Mouse (Mus musculus) limb, embryonic 14.5 days (tissue): ENCODE data around the gene Pigk. TPM values are rescaled to one million over a fixed set of nuclear protein-coding genes. Genes with fewer than 3 reads are reported as not detected.
A peak's percentile ranks its signal among the peaks of the same experiment; 100 is the strongest.

Source experiments
- ATAC-seq: fragments of 200-750 bp; cut with Nextera tagmentation; 2 replicates; pipeline ENCODE4 v1.8.0; 2017; ENCODE audit warnings: low read depth, moderate number of reproducible peaks, moderate TSS enrichment; ENCODE audit not compliant: low FRiP score
- DNase-seq: peaks from one replicate; pipeline ENCODE4 v3.0.0-alpha.2; 2015; ENCODE audit warnings: low spot score
- H3K27ac ChIP-seq: fragments of 300-500 bp; sonication (generic); replicated peaks from 2 replicates; pipeline ENCODE4 v1.5.1; 2014; ENCODE audit warnings: low read depth, mild to moderate bottlenecking, low read length, moderate library complexity, mixed read lengths
- H3K27me3 ChIP-seq: fragments of 300-500 bp; sonication (generic); 2 replicates; pipeline ENCODE4 v1.6.1; 2014; ENCODE audit warnings: low read length, mixed read lengths; ENCODE audit not compliant: control insufficient read depth, insufficient read depth
- H3K36me3 ChIP-seq: fragments of 300-500 bp; sonication (generic); 2 replicates; pipeline ENCODE4 v1.6.1; 2014; ENCODE audit warnings: mild to moderate bottlenecking, low read length, moderate library complexity, mixed read lengths; ENCODE audit not compliant: control insufficient read depth, insufficient read depth
- H3K4me1 ChIP-seq: fragments of 300-500 bp; sonication (generic); 2 replicates; pipeline ENCODE4 v1.6.1; 2014; ENCODE audit warnings: antibody characterized with exemption, low read length, mixed read lengths; ENCODE audit not compliant: control insufficient read depth, insufficient read depth
- H3K4me2 ChIP-seq: fragments of 300-500 bp; sonication (generic); replicated peaks from 2 replicates; pipeline ENCODE4 v1.6.1; 2014; ENCODE audit warnings: low read depth, mild to moderate bottlenecking, low read length, moderate library complexity; ENCODE audit not compliant: severe bottlenecking
- H3K4me3 ChIP-seq: fragments of 300-500 bp; sonication (generic); replicated peaks from 2 replicates; pipeline ENCODE4 v1.5.1; 2014; ENCODE audit warnings: low read length
- H3K9ac ChIP-seq: fragments of 300-500 bp; sonication (generic); 2 replicates; pipeline ENCODE4 v1.6.1; 2014; ENCODE audit warnings: mild to moderate bottlenecking, low read depth, low read length, moderate library complexity; ENCODE audit not compliant: severe bottlenecking
- H3K9me3 ChIP-seq: fragments of 300-500 bp; sonication (generic); 2 replicates; pipeline ENCODE4 v1.6.1; 2016; ENCODE audit warnings: low read length; ENCODE audit not compliant: control insufficient read depth
- POLR2A ChIP-seq: fragments of 200-500 bp; IDR thresholded peaks from 2 replicates; pipeline ENCODE4 v1.8.0; 2012; ENCODE audit warnings: inconsistent platforms, mild to moderate bottlenecking, moderate library complexity, borderline replicate concordance; ENCODE audit not compliant: insufficient read depth, insufficient read length; ENCODE audit errors: extremely low read depth
- whole genome bisulfite sequencing: fragments of 180-500 bp; shearing (Covaris S2); extraction: QIAGEN DNeasy Blood & Tissue Kit; methylation state at CpG from one replicate; pipeline ENCODE4 v1.1.7; 2014; 5-methylcytosine and 5-hydroxymethylcytosine counted together
- polyA plus RNA-seq, 2 experiments: library from polyadenylated mRNA; depleted of rRNA in 1 of 2; stranded (reverse) in 1 of 2; unstranded in 1 of 2; fragments of >200 nt; fragmentation: Nextera tagmentation in 1 of 2; extraction: Ambion mirVana in 1 of 2; gene quantifications; 2 replicates each; pipeline versions ENCODE4 v1.2.1 to v1.2.3; 2012 to 2014

Pigk gene
- polyA plus RNA-seq, 2 experiments, result 20.4 to 53.1 TPM

GRCm38 (mm10) chr3:152761661-152762060, 47.8 kb downstream of the Pigk start:
- no peak overlapping the region for H3K4me3 ChIP-seq
- 89% methylated on average over 8 of the region's 8 CpGs for WGBS
- no peak for TF ChIP-seq POLR2A
- H3K4me2 ChIP-seq, result no peak overlapping the region
- DNase-seq (no peak), ATAC-seq (no peak)
- no peaks in the 10 kb centered on the region for H3K36me3 ChIP-seq
- H3K9me3 ChIP-seq, result no peaks in the 10 kb centered on the region
- H3K9ac ChIP-seq, result no peak overlapping the region
- H3K27me3 ChIP-seq, result no peaks in the 10 kb centered on the region
- no peak overlapping the region for H3K27ac ChIP-seq
- H3K4me1 ChIP-seq, result peaks cover 11% of the 10 kb centered on the region

- DNase-seq (no peak), ATAC-seq (no peak)
- no peaks in the 10 kb centered on the region for H3K9me3 ChIP-seq
- H3K4me2 ChIP-seq, result no peak overlapping the region
- H3K9ac ChIP-seq, result no peak overlapping the region
- no peak overlapping the region for H3K27ac ChIP-seq
- no peak for TF ChIP-seq POLR2A
- peaks cover 10% of the 10 kb centered on the region for H3K4me1 ChIP-seq
- no peak overlapping the region for H3K4me3 ChIP-seq
- H3K36me3 ChIP-seq, result no peaks in the 10 kb centered on the region
- H3K27me3 ChIP-seq, result no peaks in the 10 kb centered on the region
- WGBS, result 91% methylated on average over 8 of the region's 8 CpGs
Observed at GRCm38 (mm10) chr3:152762302-152762701, 48.4 kb downstream of the Pigk start.

GRCm38 (mm10) chr3:152763139-152763882, 49.4 kb downstream of the Pigk start:
- no peaks in the 10 kb centered on the region for H3K27me3 ChIP-seq
- ATAC-seq, result no peak
- peak overlapping the region; percentile 40 for H3K4me2 ChIP-seq
- WGBS, result 45% methylated on average over 26 of the region's 26 CpGs
- no peak for DNase-seq
- peaks cover 3% of the 10 kb centered on the region for H3K36me3 ChIP-seq
- peak overlapping the region; percentile 19; the same call in 1 of the 2 replicates for H3K4me3 ChIP-seq
- H3K9me3 ChIP-seq, result no peaks in the 10 kb centered on the region
- peaks cover 7% of the 10 kb centered on the region for H3K4me1 ChIP-seq
- H3K9ac ChIP-seq, result peak overlapping the region; percentile 26; the same call in 1 of the 2 replicates
- no peak for TF ChIP-seq POLR2A
- H3K27ac ChIP-seq, result no peak overlapping the region

DNA sequence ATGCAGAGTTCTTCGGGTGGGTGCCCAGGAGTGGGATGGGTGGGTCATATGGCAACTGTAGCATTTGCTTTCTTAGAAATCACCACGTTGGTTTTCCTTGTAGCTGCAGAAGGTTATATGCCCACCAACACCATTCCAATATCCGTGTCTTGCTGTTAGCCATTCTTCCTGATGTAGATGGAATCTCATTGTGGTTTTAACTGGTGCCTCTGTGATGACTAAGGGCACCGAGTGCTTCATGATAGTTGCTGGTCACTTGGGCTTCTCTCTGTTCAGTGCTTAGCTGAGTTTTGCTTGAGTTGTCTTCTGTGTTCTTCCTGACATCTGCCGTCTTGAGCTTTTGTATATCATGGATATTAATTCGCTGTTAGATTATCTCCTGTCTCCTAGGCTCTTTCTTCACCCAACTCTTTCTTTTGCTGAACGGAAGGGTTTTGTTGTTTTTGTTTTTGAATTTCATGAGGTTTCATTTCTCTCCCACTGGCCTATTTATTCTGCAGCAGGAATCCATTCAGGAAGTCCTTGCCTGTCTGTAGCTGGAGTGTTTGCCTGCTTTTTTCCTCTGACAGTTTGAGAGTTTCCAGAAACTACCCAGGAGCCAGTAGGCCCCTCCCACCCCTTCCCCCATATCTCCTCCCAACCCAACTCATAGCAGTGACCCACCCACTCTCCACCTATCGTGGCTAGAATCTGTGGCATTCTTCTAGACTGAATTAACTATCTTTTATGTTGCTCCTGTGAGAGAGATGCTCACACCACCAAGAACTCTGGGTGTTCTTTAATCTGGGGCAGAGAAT, 50.8 kb downstream of the Pigk start:
- no peaks in the 10 kb centered on the region; the same call in 1 of the 2 replicates for H3K4me1 ChIP-seq
- no peaks in the 10 kb centered on the region for H3K9me3 ChIP-seq
- 67% methylated on average over 8 of the region's 8 CpGs for WGBS
- no peak overlapping the region for H3K4me3 ChIP-seq
- H3K4me2 ChIP-seq, result no peak overlapping the region
- H3K27me3 ChIP-seq, result no peaks in the 10 kb centered on the region
- peaks cover 15% of the 10 kb centered on the region for H3K36me3 ChIP-seq
- DNase-seq (no peak), ATAC-seq (no peak; the same call in 1 of the 2 replicates)
- H3K27ac ChIP-seq, result no peak overlapping the region
- H3K9ac ChIP-seq, result no peak overlapping the region
- TF ChIP-seq POLR2A, result no peak

GRCm38 (mm10) chr3:152767485-152767884, 53.6 kb downstream of the Pigk start:
- ATAC-seq (no peak), DNase-seq (no peak)
- no peak overlapping the region for H3K4me3 ChIP-seq
- no peaks in the 10 kb centered on the region for H3K9me3 ChIP-seq
- WGBS, result 75% methylated on average over 11 of the region's 11 CpGs
- no peak overlapping the region for H3K9ac ChIP-seq
- peaks cover 19% of the 10 kb centered on the region for H3K36me3 ChIP-seq
- H3K4me2 ChIP-seq, result no peak overlapping the region
- H3K27me3 ChIP-seq, result no peaks in the 10 kb centered on the region
- H3K4me1 ChIP-seq, result no peaks in the 10 kb centered on the region; the same call in 1 of the 2 replicates
- TF ChIP-seq POLR2A, result no peak
- no peak overlapping the region for H3K27ac ChIP-seq
